Mouse (Mus musculus): Measurements from ENCODE around the gene Naa40. TPM values are rescaled to one million over a fixed set of nuclear protein-coding genes. Genes with fewer than 3 reads are reported as not detected.

The Naa40 gene
- polyA plus RNA-seq, 1 experiment from 2014 or later: 51.9 TPM

DNA sequence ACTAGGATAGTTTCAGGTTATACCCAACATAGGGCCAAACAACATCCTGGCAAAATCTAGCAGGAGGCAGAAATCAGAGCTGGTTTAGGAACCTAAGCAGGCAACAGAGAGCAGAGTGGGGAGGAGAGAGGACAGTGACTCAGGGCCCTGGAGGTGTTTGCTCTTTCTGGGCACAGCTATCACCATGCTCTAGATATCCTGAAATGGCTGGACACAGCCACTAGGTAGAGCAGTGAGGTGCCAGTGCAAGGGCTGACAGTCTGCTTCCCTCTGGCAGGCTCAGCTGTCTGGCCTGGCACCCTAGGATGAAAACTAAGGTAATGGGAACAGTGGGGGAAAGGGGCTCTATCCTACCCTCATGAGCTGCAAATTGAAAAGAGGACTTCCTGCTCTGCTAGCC lies 17.5 kb downstream of the Naa40 start:
- H3K27ac ChIP-seq (ENCODE audit: low read length): no peak overlapping the region
- no peaks in the 10 kb centered on the region for H3K27me3 ChIP-seq (replicated peaks; ENCODE audit: control insufficient read depth, insufficient read depth, low read length)
- peaks cover 17% of the 10 kb centered on the region for H3K4me1 ChIP-seq (ENCODE audit: control insufficient read depth, insufficient read depth, low read length)
- H3K4me2 ChIP-seq (ENCODE audit: low read depth, low read length): no peak overlapping the region
- H3K4me3 ChIP-seq (ENCODE audit: low read length): no peak overlapping the region
- no peak overlapping the region for H3K9ac ChIP-seq (ENCODE audit: low read depth, low read length)
- H3K9me3 ChIP-seq (ENCODE audit: control insufficient read depth, low read length): no peaks in the 10 kb centered on the region
- ATAC-seq: no peak
- H3K36me3 ChIP-seq (ENCODE audit: control insufficient read depth, insufficient read depth, low read length): peaks cover 16% of the 10 kb centered on the region

DNA sequence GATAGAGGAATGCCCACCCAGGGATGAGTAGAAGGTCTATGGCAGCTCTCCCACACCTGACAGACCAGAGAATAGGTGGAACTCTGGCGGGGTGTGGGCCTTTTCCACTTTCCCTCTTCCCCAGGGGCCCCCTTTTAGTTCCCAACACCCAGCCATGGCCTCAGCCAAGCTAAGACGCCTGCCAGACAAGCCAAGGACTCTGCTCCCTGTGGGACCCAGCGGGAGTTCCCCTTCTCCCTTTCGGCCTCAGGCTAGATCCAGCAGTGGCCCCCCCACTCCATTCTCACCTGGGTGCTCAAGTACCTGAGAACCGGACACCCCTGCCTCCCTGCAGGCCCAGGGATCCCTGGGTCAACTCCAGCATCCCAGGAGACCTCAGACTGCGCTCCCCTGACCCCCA lies 18.8 kb downstream of the Naa40 start:
- H3K27ac ChIP-seq (ENCODE audit: low read length): no peak overlapping the region
- no peak overlapping the region for H3K9ac ChIP-seq (ENCODE audit: low read depth, low read length)
- no peaks in the 10 kb centered on the region for H3K9me3 ChIP-seq (ENCODE audit: control insufficient read depth, low read length)
- WGBS: 81% methylated on average over 6 of the region's 6 CpGs
- no peak for ATAC-seq
- no peak overlapping the region for H3K4me3 ChIP-seq (ENCODE audit: low read length)
- H3K36me3 ChIP-seq (ENCODE audit: control insufficient read depth, insufficient read depth, low read length): peaks cover 5% of the 10 kb centered on the region
- no peak overlapping the region for H3K4me2 ChIP-seq (ENCODE audit: low read depth, low read length)
- H3K4me1 ChIP-seq (ENCODE audit: control insufficient read depth, insufficient read depth, low read length): peaks cover 15% of the 10 kb centered on the region
- no peaks in the 10 kb centered on the region for H3K27me3 ChIP-seq (replicated peaks; ENCODE audit: control insufficient read depth, insufficient read depth, low read length)

DNA sequence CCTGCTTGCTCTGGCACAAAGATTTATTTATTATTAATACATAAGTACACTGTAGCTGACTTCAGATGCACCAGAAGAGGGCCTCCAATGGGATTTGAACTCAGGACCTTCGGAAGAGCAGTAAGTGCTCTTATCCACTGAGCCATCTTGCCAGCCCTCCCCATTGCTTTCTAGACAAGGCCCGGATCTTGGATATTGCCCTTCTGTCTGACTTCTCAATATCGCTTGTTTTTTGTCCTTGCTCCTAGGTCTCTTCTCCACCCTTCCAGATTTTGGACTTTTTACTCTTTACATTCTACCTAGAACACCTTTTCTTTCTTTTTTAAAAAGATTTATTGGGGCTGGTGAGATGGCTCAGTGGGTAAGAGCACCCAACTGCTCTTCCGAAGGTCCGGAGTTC lies 22.2 kb downstream of the Naa40 start:
- no peaks in the 10 kb centered on the region for H3K27me3 ChIP-seq (replicated peaks; ENCODE audit: control insufficient read depth, insufficient read depth, low read length)
- peaks cover 26% of the 10 kb centered on the region for H3K4me1 ChIP-seq (ENCODE audit: control insufficient read depth, insufficient read depth, low read length)
- no peaks in the 10 kb centered on the region for H3K9me3 ChIP-seq (ENCODE audit: control insufficient read depth, low read length)
- H3K36me3 ChIP-seq (ENCODE audit: control insufficient read depth, insufficient read depth, low read length): peaks cover 10% of the 10 kb centered on the region
- ATAC-seq: no peak
- H3K27ac ChIP-seq (ENCODE audit: low read length): no peak overlapping the region
- H3K9ac ChIP-seq (ENCODE audit: low read depth, low read length): no peak overlapping the region
- 96% methylated on average over 5 of the region's 5 CpGs for WGBS
- no peak overlapping the region for H3K4me2 ChIP-seq (ENCODE audit: low read depth, low read length)
- no peak overlapping the region for H3K4me3 ChIP-seq (ENCODE audit: low read length)

DNA sequence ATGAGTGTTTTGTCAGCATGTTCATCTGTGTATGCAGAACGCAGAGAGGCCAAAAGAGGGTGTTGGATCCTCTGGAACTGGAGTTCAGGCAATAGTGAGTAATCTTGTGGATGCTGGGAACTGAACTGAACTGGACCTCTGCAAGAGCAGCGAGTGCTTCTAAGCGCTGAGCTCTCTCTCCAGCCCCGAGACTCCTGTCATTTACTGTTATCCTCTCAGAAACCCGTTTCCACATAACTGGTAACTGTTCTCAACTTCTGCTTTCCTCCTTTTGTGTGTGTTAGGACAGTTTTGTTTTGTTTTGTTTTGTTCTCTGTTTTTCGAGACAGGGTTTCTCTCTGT lies 23.1 kb downstream of the Naa40 start:
- Histone ChIP-seq H3K4me3 (ENCODE audit: low read length) (peak overlapping the region; percentile 84), H3K9me3 (ENCODE audit: control insufficient read depth, low read length) (no peaks in the 10 kb centered on the region), H3K4me2 (ENCODE audit: low read depth, low read length) (peak overlapping the region; percentile 65), H3K4me1 (ENCODE audit: control insufficient read depth, insufficient read depth, low read length) (peaks cover 26% of the 10 kb centered on the region), H3K27me3 (replicated peaks; ENCODE audit: control insufficient read depth, insufficient read depth, low read length) (no peaks in the 10 kb centered on the region), H3K36me3 (ENCODE audit: control insufficient read depth, insufficient read depth, low read length) (peaks cover 13% of the 10 kb centered on the region), H3K27ac (ENCODE audit: low read length) (0 out of 2 replicates have a peak overlapping the region, but pooled peaks have one; percentile 30), H3K9ac (ENCODE audit: low read depth, low read length) (no peak overlapping the region)
- peak; percentile 27 for ATAC-seq
- WGBS: 11% methylated on average over 6 of the region's 6 CpGs

DNA sequence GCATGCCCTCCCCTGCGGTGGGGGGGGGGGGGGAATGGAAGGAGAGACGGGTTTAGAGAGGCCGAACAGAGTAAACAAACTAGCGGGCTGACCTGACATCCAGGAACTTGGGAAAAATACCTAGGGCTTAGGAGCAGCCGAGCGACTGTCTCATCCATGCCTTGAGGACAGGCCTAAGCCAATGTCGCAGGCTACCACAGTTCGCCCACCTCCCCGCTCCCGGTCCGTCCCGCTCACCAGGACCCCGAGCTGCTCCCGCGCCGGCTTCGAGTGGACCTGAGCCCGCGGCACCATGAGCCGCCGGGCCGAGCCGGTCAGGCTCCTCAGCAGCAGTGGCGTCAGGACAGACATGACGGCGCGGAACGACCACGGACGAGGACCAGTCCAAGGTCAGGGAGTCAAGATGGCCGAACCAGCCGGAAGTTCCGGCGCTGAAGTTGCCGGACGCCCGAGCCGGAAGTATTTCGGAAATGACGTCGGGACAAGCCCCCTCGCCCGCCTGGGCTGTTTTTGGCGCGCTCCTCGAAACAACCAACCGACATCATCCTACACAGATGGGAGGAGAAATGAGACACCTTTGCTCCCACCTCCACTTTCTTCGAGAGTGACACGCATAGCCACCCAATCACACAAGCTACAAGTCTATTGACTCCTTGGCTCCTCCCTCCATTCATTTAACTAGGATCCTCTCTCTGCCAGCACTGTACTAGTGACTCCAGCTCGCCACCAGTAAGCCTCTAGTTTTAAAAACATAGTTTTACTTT lies 23.6 kb downstream of the Naa40 start, which contains the start of gene Cox8a:
Cox8a (minus strand) TSS at position 455 of the 764 bp plus-strand sequence.
- WGBS: under 1% methylated on average over 50 of the region's 50 CpGs

DNA sequence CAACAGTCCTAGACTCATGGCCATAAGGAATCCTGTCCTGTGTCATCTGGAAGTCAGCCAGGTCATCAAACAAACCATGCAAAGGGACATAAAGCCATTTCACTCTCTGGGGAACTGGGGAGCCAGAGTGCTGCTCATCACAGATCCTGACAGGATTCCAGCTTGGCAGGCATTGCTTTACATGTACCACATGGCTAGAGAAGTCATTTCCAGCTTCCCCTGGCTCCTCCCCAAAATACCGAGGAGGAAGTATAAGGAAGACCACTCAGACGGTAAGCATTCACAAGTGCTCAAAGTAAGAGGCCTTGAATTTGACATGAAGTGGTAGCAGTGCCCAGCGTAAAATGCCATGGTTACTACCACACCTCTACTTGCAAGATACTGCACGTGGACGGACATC lies 26.5 kb downstream of the Naa40 start:
- no peak for ATAC-seq
- no peaks in the 10 kb centered on the region for H3K27me3 ChIP-seq (replicated peaks; ENCODE audit: control insufficient read depth, insufficient read depth, low read length)
- H3K4me1 ChIP-seq (ENCODE audit: control insufficient read depth, insufficient read depth, low read length): peaks cover 26% of the 10 kb centered on the region
- no peak overlapping the region for H3K4me2 ChIP-seq (ENCODE audit: low read depth, low read length)
- H3K9me3 ChIP-seq (ENCODE audit: control insufficient read depth, low read length): no peaks in the 10 kb centered on the region
- no peak overlapping the region for H3K4me3 ChIP-seq (ENCODE audit: low read length)
- H3K27ac ChIP-seq (ENCODE audit: low read length): no peak overlapping the region
- peak overlapping the region; percentile 16; the same call in 1 of the 2 replicates for H3K9ac ChIP-seq (ENCODE audit: low read depth, low read length)
- peaks cover 13% of the 10 kb centered on the region for H3K36me3 ChIP-seq (ENCODE audit: control insufficient read depth, insufficient read depth, low read length)
- WGBS: 77% methylated on average over 5 of the region's 5 CpGs

More for the DNA sequence above, 23.6 kb downstream of the Naa40 start, which contains the start of gene Cox8a:
- Histone ChIP-seq H3K9ac (ENCODE audit: low read depth, low read length) (peak within 1 kb of the TSS; percentile 96), H3K27ac (ENCODE audit: low read length) (peak within 1 kb of the TSS; percentile 85), H3K9me3 (ENCODE audit: control insufficient read depth, low read length) (no peaks in the 10 kb centered on the region), H3K4me2 (ENCODE audit: low read depth, low read length) (peak within 1 kb of the TSS; percentile 80), H3K4me3 (ENCODE audit: low read length) (peak within 1 kb of the TSS; percentile 84), H3K36me3 (ENCODE audit: control insufficient read depth, insufficient read depth, low read length) (peaks cover 13% of the 10 kb centered on the region), H3K27me3 (replicated peaks; ENCODE audit: control insufficient read depth, insufficient read depth, low read length) (no peaks in the 10 kb centered on the region), H3K4me1 (ENCODE audit: control insufficient read depth, insufficient read depth, low read length) (peaks cover 26% of the 10 kb centered on the region)
- ATAC-seq: peak; percentile 98

DNA sequence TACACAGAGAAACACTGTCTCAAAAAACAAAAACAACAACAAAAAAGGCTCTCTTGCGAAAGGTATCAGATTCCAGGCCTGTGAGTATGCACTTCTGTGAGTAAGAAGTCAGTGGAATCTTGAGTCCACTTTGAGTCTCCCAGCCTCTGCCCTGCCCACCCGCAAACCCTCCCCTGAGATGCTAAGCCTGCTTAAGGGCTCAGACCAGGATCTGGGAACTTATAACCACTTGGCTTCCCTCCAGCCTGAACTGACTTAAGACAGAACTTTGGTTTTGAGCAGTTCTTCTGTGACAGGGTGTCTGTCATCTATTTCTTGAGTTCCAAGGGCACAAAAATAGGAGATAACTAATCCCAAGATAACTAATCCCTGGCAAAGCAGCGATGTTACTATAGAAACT lies 28.0 kb downstream of the Naa40 start:
- no peak overlapping the region for H3K4me2 ChIP-seq (ENCODE audit: low read depth, low read length)
- H3K9me3 ChIP-seq (ENCODE audit: control insufficient read depth, low read length): no peaks in the 10 kb centered on the region
- no peaks in the 10 kb centered on the region for H3K27me3 ChIP-seq (replicated peaks; ENCODE audit: control insufficient read depth, insufficient read depth, low read length)
- 85% methylated on average over 3 of the region's 3 CpGs for WGBS
- H3K4me3 ChIP-seq (ENCODE audit: low read length): no peak overlapping the region
- H3K9ac ChIP-seq (ENCODE audit: low read depth, low read length): no peak overlapping the region
- H3K36me3 ChIP-seq (ENCODE audit: control insufficient read depth, insufficient read depth, low read length): peaks cover 13% of the 10 kb centered on the region
- ATAC-seq: no peak
- H3K4me1 ChIP-seq (ENCODE audit: control insufficient read depth, insufficient read depth, low read length): peaks cover 26% of the 10 kb centered on the region
- no peak overlapping the region for H3K27ac ChIP-seq (ENCODE audit: low read length)

DNA sequence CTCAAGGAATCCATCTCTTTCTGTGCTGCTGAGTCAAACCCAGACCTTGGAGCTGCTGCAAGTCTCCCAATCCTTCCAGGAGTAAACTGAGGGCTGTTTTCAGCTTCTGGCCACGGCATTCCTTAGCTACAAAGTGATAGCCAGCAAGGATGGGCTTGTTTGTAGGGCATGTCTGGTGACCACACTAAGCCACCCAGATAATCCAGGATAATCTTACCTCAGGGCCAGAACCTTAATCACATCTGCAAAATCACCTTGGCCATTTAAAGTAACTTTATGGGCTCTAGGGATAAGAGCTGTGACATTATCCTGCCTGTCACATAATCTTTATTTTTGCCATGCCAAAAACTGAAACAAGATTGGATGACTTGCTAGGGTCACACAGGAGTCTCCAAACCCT lies 28.8 kb downstream of the Naa40 start:
- Histone ChIP-seq H3K9ac (ENCODE audit: low read depth, low read length) (no peak overlapping the region), H3K4me2 (ENCODE audit: low read depth, low read length) (no peak overlapping the region), H3K4me1 (ENCODE audit: control insufficient read depth, insufficient read depth, low read length) (peaks cover 24% of the 10 kb centered on the region), H3K27me3 (replicated peaks; ENCODE audit: control insufficient read depth, insufficient read depth, low read length) (no peaks in the 10 kb centered on the region), H3K36me3 (ENCODE audit: control insufficient read depth, insufficient read depth, low read length) (peaks cover 13% of the 10 kb centered on the region), H3K9me3 (ENCODE audit: control insufficient read depth, low read length) (no peaks in the 10 kb centered on the region), H3K27ac (ENCODE audit: low read length) (no peak overlapping the region), H3K4me3 (ENCODE audit: low read length) (no peak overlapping the region)
- no peak for ATAC-seq
- 86% methylated on average over 1 of the region's 1 CpGs for WGBS

DNA sequence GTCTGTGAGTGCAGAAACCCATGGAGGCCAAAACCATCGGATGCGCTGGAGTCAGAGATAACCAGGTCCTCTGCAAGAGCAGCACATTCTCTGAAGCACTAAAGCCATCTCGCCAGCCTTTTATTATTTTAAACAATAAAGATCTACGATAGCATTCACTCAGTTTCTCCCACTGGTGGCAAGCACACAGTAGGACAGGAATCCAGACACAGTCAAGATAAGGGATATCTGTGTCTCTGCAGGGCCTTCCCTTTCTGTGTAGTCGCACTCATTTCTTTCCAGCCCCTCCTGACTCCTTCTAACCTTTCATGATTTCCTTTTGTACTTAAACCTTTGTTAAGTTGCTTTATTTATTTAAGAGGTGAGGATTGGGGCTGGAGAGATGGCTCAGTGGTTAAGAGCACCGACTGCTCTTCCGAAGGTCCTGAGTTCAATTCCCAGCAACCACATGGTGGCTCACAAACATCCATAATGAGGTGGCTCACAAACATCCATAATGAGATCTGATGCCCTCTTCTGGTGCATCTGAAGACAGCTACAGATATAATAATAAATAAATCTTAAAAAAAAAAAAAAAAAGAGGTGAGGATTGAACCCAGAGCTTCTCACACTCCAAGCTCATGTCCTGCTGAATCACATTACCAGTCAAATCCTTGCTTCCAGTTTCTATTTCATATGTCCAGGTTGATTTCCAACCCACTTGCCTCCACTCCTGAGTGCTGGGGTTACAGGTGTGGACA lies 30.9 kb downstream of the Naa40 start:
- H3K27ac ChIP-seq (ENCODE audit: low read length): no peak overlapping the region
- no peak overlapping the region for H3K4me2 ChIP-seq (ENCODE audit: low read depth, low read length)
- H3K36me3 ChIP-seq (ENCODE audit: control insufficient read depth, insufficient read depth, low read length): peaks cover 13% of the 10 kb centered on the region
- H3K27me3 ChIP-seq (replicated peaks; ENCODE audit: control insufficient read depth, insufficient read depth, low read length): no peaks in the 10 kb centered on the region
- no peak overlapping the region for H3K4me3 ChIP-seq (ENCODE audit: low read length)
- 91% methylated on average over 7 of the region's 7 CpGs for WGBS
- H3K4me1 ChIP-seq (ENCODE audit: control insufficient read depth, insufficient read depth, low read length): peaks cover 20% of the 10 kb centered on the region
- H3K9me3 ChIP-seq (ENCODE audit: control insufficient read depth, low read length): no peaks in the 10 kb centered on the region
- ATAC-seq: no peak
- H3K9ac ChIP-seq (ENCODE audit: low read depth, low read length): no peak overlapping the region

Data from intestine, embryonic 16.5 days (tissue).